ENCODE assay signal across 22 mouse cellular contexts in the genomic region with DNA sequence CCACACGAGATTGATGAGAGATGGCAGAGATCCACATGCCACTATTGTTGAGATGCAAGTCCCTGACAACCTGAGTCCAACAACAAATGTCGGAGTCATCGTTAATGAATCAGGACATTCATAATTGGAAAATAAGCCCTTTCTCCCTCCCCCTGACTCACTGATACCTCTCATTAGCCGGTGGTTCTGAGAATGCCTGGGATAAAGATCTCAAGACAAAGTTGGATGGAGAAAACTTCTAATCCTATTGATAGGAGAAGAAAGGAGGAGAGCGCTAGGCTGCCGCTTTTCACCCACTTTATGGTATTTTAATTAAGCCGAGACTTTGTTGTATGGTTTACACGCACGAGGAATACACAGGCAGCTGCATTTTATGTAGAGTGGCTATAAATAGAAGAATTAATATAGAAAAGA. TPM values are rescaled to one million over a fixed set of nuclear protein-coding genes. Genes with fewer than 3 reads are reported as not detected.
DNase-seq lines count a peak whose midpoint lies in the region; ATAC-seq lines count a peak whose summit lies in the region.
"Had no signal": no experiment of that assay in that cellular context is flagged by ENCODE, and none has a peak within 500 bp of the region (broad histone marks: within the 10 kb centered on the region; RNA-seq: fewer than 3 reads in every experiment).

No protein-coding gene starts in this region.

- 33% methylated on average over 9 of the region's 9 CpGs for WGBS in hindbrain, embryonic 15.5 days
- WGBS in hindbrain, embryonic 11.5 days = 74% methylated on average over 9 of the region's 9 CpGs
- 16% methylated on average over 9 of the region's 9 CpGs for WGBS in forebrain, embryonic 11.5 days
- 3% methylated on average over 9 of the region's 9 CpGs for WGBS in forebrain, embryonic 14.5 days
- 14% methylated on average over 9 of the region's 9 CpGs for WGBS in midbrain, embryonic 15.5 days

- no peaks in the 10 kb centered on the region for H3K9me3 ChIP-seq in hindbrain, embryonic 15.5 days
- H3K9me3 ChIP-seq in hindbrain, embryonic 11.5 days (ENCODE audit: control insufficient read depth, low read length) = no peaks in the 10 kb centered on the region
- H3K9me3 ChIP-seq in forebrain, embryonic 11.5 days (ENCODE audit: control insufficient read depth, low read length) = no peaks in the 10 kb centered on the region
- no peaks in the 10 kb centered on the region for H3K9me3 ChIP-seq in forebrain, embryonic 14.5 days (replicated peaks; ENCODE audit: control insufficient read depth, low read length)
- H3K9me3 ChIP-seq in midbrain, embryonic 15.5 days = no peaks in the 10 kb centered on the region
- H3K9me3 ChIP-seq: embryonic facial prominence, embryonic 15.5 days; neural tube, embryonic 13.5 days had no signal

- H3K27ac ChIP-seq in hindbrain, embryonic 15.5 days (replicated peaks) = no peak overlapping the region
- no peak overlapping the region for H3K27ac ChIP-seq in hindbrain, embryonic 11.5 days (ENCODE audit: low read depth, low read length)
- no peak overlapping the region for H3K27ac ChIP-seq in forebrain, embryonic 11.5 days (ENCODE audit: low read depth, low read length)
- peak overlapping the region; percentile 33; the same call in 1 of the 2 replicates for H3K27ac ChIP-seq in forebrain, embryonic 14.5 days (ENCODE audit: low read depth, low read length)
- no peak overlapping the region for H3K27ac ChIP-seq in midbrain, embryonic 15.5 days
- H3K27ac ChIP-seq: embryonic facial prominence, embryonic 15.5 days; neural tube, embryonic 13.5 days had no signal

- H3K4me3 ChIP-seq in hindbrain, embryonic 15.5 days = no peak overlapping the region
- no peak overlapping the region for H3K4me3 ChIP-seq in hindbrain, embryonic 11.5 days (ENCODE audit: low read depth, low read length)
- no peak overlapping the region for H3K4me3 ChIP-seq in forebrain, embryonic 11.5 days (ENCODE audit: low read depth, low read length)
- H3K4me3 ChIP-seq in forebrain, embryonic 14.5 days (ENCODE audit: low read depth, low read length) = no peak overlapping the region
- no peak overlapping the region for H3K4me3 ChIP-seq in midbrain, embryonic 15.5 days
- H3K4me3 ChIP-seq: embryonic facial prominence, embryonic 15.5 days; neural tube, embryonic 13.5 days had no signal

- peak; percentile 42; the same call in 1 of the 2 replicates for ATAC-seq in hindbrain, embryonic 15.5 days (ENCODE audit: low FRiP score, low read depth)
- no peak for ATAC-seq in hindbrain, embryonic 11.5 days (ENCODE audit: low FRiP score)
- ATAC-seq in forebrain, embryonic 11.5 days (replicated peaks; ENCODE audit: low FRiP score) = peak; percentile 88
- peak; percentile 88 for ATAC-seq in forebrain, embryonic 14.5 days
- ATAC-seq in midbrain, embryonic 15.5 days (replicated peaks) = peak; percentile 39; the same call in 1 of the 2 replicates
- ATAC-seq: inflammation-experienced regulatory T-cells, adult 6 months; lung, postnatal 0 days had no signal

- peaks cover 11% of the 10 kb centered on the region for H3K4me1 ChIP-seq in hindbrain, embryonic 15.5 days (replicated peaks)
- H3K4me1 ChIP-seq in hindbrain, embryonic 11.5 days (replicated peaks; ENCODE audit: control insufficient read depth, insufficient read depth, low read length) = no peaks in the 10 kb centered on the region
- peaks cover 4% of the 10 kb centered on the region for H3K4me1 ChIP-seq in forebrain, embryonic 11.5 days (replicated peaks; ENCODE audit: control insufficient read depth, insufficient read depth, low read length)
- H3K4me1 ChIP-seq in forebrain, embryonic 14.5 days (ENCODE audit: control insufficient read depth, insufficient read depth, low read length) = peaks cover 8% of the 10 kb centered on the region; the same call in 1 of the 2 replicates
- H3K4me1 ChIP-seq in midbrain, embryonic 15.5 days = 0 out of 2 replicates have a peak, but pooled peaks cover 8% of the 10 kb centered on the region
- H3K4me1 ChIP-seq: embryonic facial prominence, embryonic 15.5 days had no signal

- no peak overlapping the region for H3K4me2 ChIP-seq in hindbrain, embryonic 15.5 days
- no peak overlapping the region for H3K4me2 ChIP-seq in hindbrain, embryonic 11.5 days (replicated peaks; ENCODE audit: low read depth, low read length)
- H3K4me2 ChIP-seq in forebrain, embryonic 11.5 days (ENCODE audit: low read depth, low read length, severe bottlenecking) = peak overlapping the region; percentile 15; the same call in 1 of the 2 replicates
- H3K4me2 ChIP-seq in forebrain, embryonic 14.5 days (ENCODE audit: low read length) = no peak overlapping the region
- no peak overlapping the region for H3K4me2 ChIP-seq in midbrain, embryonic 15.5 days
- H3K4me2 ChIP-seq: embryonic facial prominence, embryonic 15.5 days; heart, embryonic 11.5 days; neural tube, embryonic 13.5 days had no signal

- no peaks in the 10 kb centered on the region for H3K27me3 ChIP-seq in hindbrain, embryonic 15.5 days
- H3K27me3 ChIP-seq in hindbrain, embryonic 11.5 days (ENCODE audit: control insufficient read depth, insufficient read depth, low read length) = no peaks in the 10 kb centered on the region
- no peaks in the 10 kb centered on the region for H3K27me3 ChIP-seq in forebrain, embryonic 11.5 days (ENCODE audit: control insufficient read depth, insufficient read depth, low read length)
- no peaks in the 10 kb centered on the region for H3K27me3 ChIP-seq in forebrain, embryonic 14.5 days (replicated peaks; ENCODE audit: control insufficient read depth, insufficient read depth, low read length)
- H3K27me3 ChIP-seq in midbrain, embryonic 15.5 days (replicated peaks) = no peaks in the 10 kb centered on the region
- H3K27me3 ChIP-seq: embryonic facial prominence, embryonic 15.5 days; neural tube, embryonic 13.5 days had no signal

- H3K36me3 ChIP-seq in hindbrain, embryonic 15.5 days = no peaks in the 10 kb centered on the region
- H3K36me3 ChIP-seq in hindbrain, embryonic 11.5 days (ENCODE audit: control insufficient read depth, insufficient read depth, low read length) = no peaks in the 10 kb centered on the region
- no peaks in the 10 kb centered on the region for H3K36me3 ChIP-seq in forebrain, embryonic 11.5 days (ENCODE audit: control insufficient read depth, insufficient read depth, low read length)
- no peaks in the 10 kb centered on the region for H3K36me3 ChIP-seq in forebrain, embryonic 14.5 days (ENCODE audit: control insufficient read depth, insufficient read depth, low read length)
- no peaks in the 10 kb centered on the region for H3K36me3 ChIP-seq in midbrain, embryonic 15.5 days (replicated peaks)
- H3K36me3 ChIP-seq: embryonic facial prominence, embryonic 15.5 days; neural tube, embryonic 13.5 days had no signal

- no peak for DNase-seq in hindbrain, embryonic 11.5 days (ENCODE audit: low spot score)
- DNase-seq in forebrain, embryonic 11.5 days (ENCODE audit: low spot score) = no peak
- peak; percentile 90 for DNase-seq in forebrain, embryonic 14.5 days (ENCODE audit: low spot score)
- no peak for DNase-seq in layer of hippocampus, adult 11-12 months (ENCODE audit: low spot score)
- DNase-seq in thymus, postnatal 36 days = no peak
- no peak for DNase-seq in frontal cortex, postnatal 36 days (ENCODE audit: low spot score in 2 of 2)
- DNase-seq: adrenal gland, adult 2 months; cerebellum, adult 8-10 months; heart, postnatal 10 days; kidney, adult 2 months; kidney, postnatal 14 days; left cerebral cortex, postnatal 4 days; liver; right cerebral cortex, postnatal 4 days; thymus, postnatal 4 days had no signal

- H3K9ac ChIP-seq in hindbrain, embryonic 15.5 days = no peak overlapping the region
- no peak overlapping the region for H3K9ac ChIP-seq in hindbrain, embryonic 11.5 days (ENCODE audit: low read depth, low read length)
- H3K9ac ChIP-seq in forebrain, embryonic 11.5 days (ENCODE audit: low read length) = no peak overlapping the region
- H3K9ac ChIP-seq in forebrain, embryonic 14.5 days (ENCODE audit: low read length) = no peak overlapping the region
- H3K9ac ChIP-seq in midbrain, embryonic 15.5 days = no peak overlapping the region
- H3K9ac ChIP-seq: embryonic facial prominence, embryonic 15.5 days; neural tube, embryonic 13.5 days had no signal

RNA-seq across cellular contexts. Expression of gene Cachd1, which starts 40.5 kb away (rescaled TPM):
- 21.9 and 24.8 TPM in 2 replicates for polyA plus RNA-seq in hindbrain, embryonic 15.5 days (2015; fragmentation: Nextera tagmentation; extraction: Ambion mirVana)
- 23.4 and 26.0 TPM in 2 replicates for polyA plus RNA-seq in hindbrain, embryonic 11.5 days (2014; fragmentation: Nextera tagmentation; extraction: Ambion mirVana)
- polyA plus RNA-seq in forebrain, embryonic 11.5 days (2014; fragmentation: Nextera tagmentation; extraction: Ambion mirVana) = 45.3 and 50.2 TPM in 2 replicates
- 14.9 and 16.2 TPM in 2 replicates for polyA plus RNA-seq in forebrain, embryonic 14.5 days (2014; fragmentation: Nextera tagmentation; extraction: Ambion mirVana)
- polyA plus RNA-seq in midbrain, embryonic 15.5 days (2015; fragmentation: Nextera tagmentation; extraction: Ambion mirVana) = 41.8 and 48.7 TPM in 2 replicates
- polyA plus RNA-seq: inflammation-experienced regulatory T-cells, adult 6 months had no signal
